Mouse (Mus musculus): ENCODE data around the gene Psma5. TPM values are rescaled to one million over a fixed set of nuclear protein-coding genes. Genes with fewer than 3 reads are reported as not detected.

The Psma5 gene
- 43.2 and 55.0 TPM in 2 replicates for polyA plus RNA-seq (2012; rRNA removed)

DNA sequence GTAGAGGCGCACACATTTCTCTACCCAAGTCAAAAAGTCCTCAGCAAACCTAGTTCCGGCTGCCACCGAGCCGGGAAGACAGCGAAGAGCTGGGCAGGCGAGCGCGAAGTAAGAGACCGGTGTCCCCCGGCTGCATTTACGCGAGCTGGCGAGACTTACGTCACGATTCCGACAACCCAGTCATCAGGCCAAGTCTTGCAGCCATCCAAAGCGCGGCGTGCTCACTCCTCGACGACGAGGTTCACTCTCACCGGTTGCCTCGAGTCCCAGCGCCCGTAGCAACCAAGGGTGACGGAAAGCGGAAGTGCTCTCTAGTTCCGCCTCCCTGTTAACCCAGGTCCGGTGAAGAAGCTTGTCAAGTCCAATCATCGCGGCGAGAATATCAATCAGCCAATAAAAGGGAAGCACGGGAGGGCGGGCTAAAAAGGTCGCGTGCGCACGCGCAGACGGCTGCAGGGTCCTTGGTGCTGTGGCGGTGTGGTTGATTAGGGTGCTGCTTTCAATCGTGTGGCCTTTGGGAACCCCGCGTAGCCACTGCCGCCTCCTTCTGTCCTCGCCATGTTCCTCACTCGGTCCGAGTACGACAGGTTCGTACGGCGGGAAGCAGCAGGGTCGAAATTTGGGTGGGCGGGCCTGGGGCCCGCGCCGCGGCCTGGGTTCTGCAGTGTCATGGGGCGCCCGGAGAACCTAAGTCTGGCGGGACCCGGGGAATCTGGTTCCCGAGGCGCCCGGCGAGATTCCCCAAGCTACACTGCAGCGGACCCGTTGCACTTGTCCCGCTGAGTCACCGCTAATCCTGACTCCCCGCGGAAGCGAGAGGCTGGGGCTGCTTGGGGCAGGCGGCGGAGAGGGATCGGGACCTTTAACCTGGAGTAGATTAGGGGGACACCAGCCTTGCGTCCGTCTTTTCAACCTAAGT lies at the start of gene Psma5:
Psma5 (plus strand) TSS at position 208 of the 919 bp plus-strand sequence.
- peak; percentile 98 for DNase-seq
- Histone ChIP-seq H3K27me3 (replicated peaks; ENCODE audit: control insufficient read depth, insufficient read depth, low read length) (no peaks in the 10 kb centered on the region), H3K4me1 (ENCODE audit: control insufficient read depth, insufficient read depth, low read length) (no peaks in the 10 kb centered on the region), H3K36me3 (ENCODE audit: control insufficient read depth, insufficient read depth, low read length) (no peaks in the 10 kb centered on the region), H3K27ac (ENCODE audit: insufficient read depth, low read depth, low read length) (peak within 1 kb of the TSS; percentile 33; the same call in 1 of the 2 replicates), H3K4me3 (ENCODE audit: insufficient read depth, low read depth, low read length) (peak within 1 kb of the TSS; percentile 92)
- no peak for TF ChIP-seq CTCF (conservative IDR thresholded peaks at IDR 0.05; ENCODE audit: insufficient read depth, insufficient read length, low read depth, low read length)
- TF ChIP-seq POLR2A (IDR thresholded peaks at IDR 0.05; ENCODE audit: low read depth, low read length), result peak; percentile 19
- WGBS, result under 1% methylated on average over 79 of the region's 79 CpGs

DNA sequence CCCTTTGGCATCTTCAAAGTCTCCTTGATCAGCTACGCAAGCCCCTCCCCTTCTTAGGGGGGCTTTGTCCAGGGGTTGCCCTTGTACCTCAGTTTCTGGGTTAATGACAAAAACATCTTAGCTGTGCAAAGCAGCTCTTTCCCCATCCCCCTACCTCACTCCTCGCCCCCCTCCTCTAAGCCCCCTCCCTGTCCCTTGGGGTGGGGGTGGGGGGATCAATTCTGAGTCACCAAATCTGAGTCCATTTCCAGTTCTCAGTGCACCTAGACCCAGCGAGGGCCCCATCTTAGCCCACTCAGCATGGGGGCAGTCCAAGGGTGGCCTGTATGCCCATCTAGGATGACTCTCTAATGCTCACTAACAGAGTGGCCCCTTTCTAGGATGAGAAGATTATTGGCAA lies 47.7 kb upstream of the Psma5 start:
- H3K4me1 ChIP-seq (ENCODE audit: control insufficient read depth, insufficient read depth, low read length), result peaks cover 6% of the 10 kb centered on the region; the same call in 1 of the 2 replicates
- no peaks in the 10 kb centered on the region for H3K36me3 ChIP-seq (ENCODE audit: control insufficient read depth, insufficient read depth, low read length)
- DNase-seq, result no peak
- TF ChIP-seq POLR2A (IDR thresholded peaks at IDR 0.05; ENCODE audit: low read depth, low read length), result no peak
- no peak for TF ChIP-seq CTCF (conservative IDR thresholded peaks at IDR 0.05; ENCODE audit: insufficient read depth, insufficient read length, low read depth, low read length)
- no peak overlapping the region for H3K4me3 ChIP-seq (ENCODE audit: insufficient read depth, low read depth, low read length)
- 75% methylated on average over 3 of the region's 3 CpGs for WGBS
- H3K27me3 ChIP-seq (replicated peaks; ENCODE audit: control insufficient read depth, insufficient read depth, low read length), result no peaks in the 10 kb centered on the region
- H3K27ac ChIP-seq (ENCODE audit: insufficient read depth, low read depth, low read length), result no peak overlapping the region

DNA sequence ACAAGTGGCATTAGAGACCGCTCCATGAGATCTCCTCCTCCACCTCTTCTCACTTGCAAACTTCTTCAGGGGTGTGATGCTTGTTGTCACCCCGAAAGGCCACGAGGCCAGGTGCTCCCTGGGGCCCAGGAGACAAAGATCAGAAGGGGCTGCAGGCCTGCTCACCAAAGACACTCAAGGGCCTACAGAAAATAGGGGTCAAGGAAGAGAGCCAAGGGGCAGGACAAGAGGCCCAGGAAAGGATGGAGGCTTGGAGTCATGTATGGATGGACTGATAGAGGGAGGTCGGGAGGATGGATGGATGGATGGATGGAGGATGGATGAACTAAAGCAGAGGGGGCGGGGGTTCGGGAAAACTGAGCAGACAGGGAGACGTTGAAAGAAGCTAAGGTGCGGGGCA lies 47.2 kb upstream of the Psma5 start:
- Histone ChIP-seq H3K4me3 (ENCODE audit: insufficient read depth, low read depth, low read length) (peak overlapping the region; percentile 71), H3K27ac (ENCODE audit: insufficient read depth, low read depth, low read length) (no peak overlapping the region), H3K36me3 (ENCODE audit: control insufficient read depth, insufficient read depth, low read length) (no peaks in the 10 kb centered on the region), H3K4me1 (ENCODE audit: control insufficient read depth, insufficient read depth, low read length) (peaks cover 6% of the 10 kb centered on the region; the same call in 1 of the 2 replicates), H3K27me3 (replicated peaks; ENCODE audit: control insufficient read depth, insufficient read depth, low read length) (no peaks in the 10 kb centered on the region)
- WGBS, result 13% methylated on average over 8 of the region's 8 CpGs
- DNase-seq, result no peak
- TF ChIP-seq CTCF (conservative IDR thresholded peaks at IDR 0.05; ENCODE audit: insufficient read depth, insufficient read length, low read depth, low read length), result no peak
- no peak for TF ChIP-seq POLR2A (IDR thresholded peaks at IDR 0.05; ENCODE audit: low read depth, low read length)

DNA sequence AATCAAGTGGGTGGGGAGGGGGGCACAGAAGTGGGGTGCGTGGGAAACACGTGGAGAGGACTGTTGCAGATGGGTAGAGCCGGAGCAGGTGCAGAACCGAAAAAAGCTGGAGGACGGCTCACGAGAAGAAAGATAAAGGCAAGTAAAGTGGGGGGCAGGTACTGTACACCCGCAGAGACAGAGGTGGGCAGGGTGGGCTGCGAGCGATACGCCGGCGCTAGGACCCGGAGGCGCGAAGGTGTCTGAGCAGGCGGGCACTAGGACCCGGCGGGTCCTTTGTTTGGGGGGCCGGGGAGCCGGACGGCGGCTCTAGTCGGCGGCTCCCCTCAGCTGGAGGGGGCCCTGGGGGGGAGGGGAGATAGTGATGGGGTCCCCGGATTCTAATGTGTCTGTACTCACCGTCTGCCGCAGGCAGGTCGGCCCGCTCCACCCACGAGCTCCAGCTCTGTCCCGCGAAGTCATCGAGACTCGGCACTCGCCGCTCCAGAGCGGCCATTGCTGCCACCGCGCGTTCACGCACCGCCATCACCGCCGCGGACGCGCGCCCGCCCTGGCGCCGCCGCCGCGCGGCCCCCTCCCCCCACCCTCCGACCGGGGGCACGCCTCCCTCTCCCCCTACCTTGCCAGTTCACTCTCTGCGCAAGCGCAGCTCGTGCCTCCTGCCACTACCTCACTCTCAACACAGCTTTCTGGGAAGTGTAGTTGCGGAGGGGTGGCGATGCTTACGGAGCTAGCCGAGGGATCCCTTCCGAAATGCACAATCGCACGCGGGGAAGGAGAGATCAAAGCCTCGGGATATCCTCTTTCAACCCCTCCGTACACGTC lies 46.6 kb upstream of the Psma5 start:
- DNase-seq, result peak; percentile 97
- WGBS, result under 1% methylated on average over 72 of the region's 72 CpGs

DNA sequence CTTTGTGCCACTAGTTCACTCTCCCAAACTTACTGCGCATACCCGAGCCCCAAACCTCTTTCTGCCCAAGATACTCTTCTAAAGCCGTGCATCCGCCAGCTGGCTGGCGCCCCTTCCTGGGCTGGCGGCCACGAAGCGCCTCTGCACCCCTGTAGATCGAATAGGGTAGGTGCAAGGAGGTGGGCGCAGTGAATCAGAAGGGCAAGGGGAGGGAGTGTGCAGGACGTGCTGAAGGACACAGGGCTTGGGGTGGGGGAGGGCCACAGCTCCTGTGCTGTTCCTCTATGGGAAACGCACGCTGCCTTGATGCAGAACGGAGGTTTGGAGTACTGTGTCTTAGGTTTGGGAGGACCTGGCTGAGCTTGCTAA lies 46.0 kb upstream of the Psma5 start, which contains the start of gene Atxn7l2:
Atxn7l2 (minus strand) TSS at position 164 of the 369 bp plus-strand sequence.
- Histone ChIP-seq H3K36me3 (ENCODE audit: control insufficient read depth, insufficient read depth, low read length) (no peaks in the 10 kb centered on the region), H3K27me3 (replicated peaks; ENCODE audit: control insufficient read depth, insufficient read depth, low read length) (no peaks in the 10 kb centered on the region), H3K4me1 (ENCODE audit: control insufficient read depth, insufficient read depth, low read length) (peaks cover 6% of the 10 kb centered on the region; the same call in 1 of the 2 replicates), H3K4me3 (ENCODE audit: insufficient read depth, low read depth, low read length) (peak within 1 kb of the TSS; percentile 71), H3K27ac (ENCODE audit: insufficient read depth, low read depth, low read length) (peak within 1 kb of the TSS; percentile 54)
- 1% methylated on average over 14 of the region's 14 CpGs for WGBS
- TF ChIP-seq CTCF (conservative IDR thresholded peaks at IDR 0.05; ENCODE audit: insufficient read depth, insufficient read length, low read depth, low read length) (no peak), POLR2A (IDR thresholded peaks at IDR 0.05; ENCODE audit: low read depth, low read length) (no peak)
- no peak for DNase-seq

More for the DNA sequence above, 46.6 kb upstream of the Psma5 start:
- Histone ChIP-seq H3K36me3 (ENCODE audit: control insufficient read depth, insufficient read depth, low read length) (no peaks in the 10 kb centered on the region), H3K4me3 (ENCODE audit: insufficient read depth, low read depth, low read length) (peak overlapping the region; percentile 71), H3K27ac (ENCODE audit: insufficient read depth, low read depth, low read length) (peak overlapping the region; percentile 54), H3K27me3 (replicated peaks; ENCODE audit: control insufficient read depth, insufficient read depth, low read length) (no peaks in the 10 kb centered on the region), H3K4me1 (ENCODE audit: control insufficient read depth, insufficient read depth, low read length) (peaks cover 6% of the 10 kb centered on the region; the same call in 1 of the 2 replicates)
- peak; percentile 14 for TF ChIP-seq POLR2A (IDR thresholded peaks at IDR 0.05; ENCODE audit: low read depth, low read length)
- TF ChIP-seq CTCF (conservative IDR thresholded peaks at IDR 0.05; ENCODE audit: insufficient read depth, insufficient read length, low read depth, low read length), result no peak

DNA sequence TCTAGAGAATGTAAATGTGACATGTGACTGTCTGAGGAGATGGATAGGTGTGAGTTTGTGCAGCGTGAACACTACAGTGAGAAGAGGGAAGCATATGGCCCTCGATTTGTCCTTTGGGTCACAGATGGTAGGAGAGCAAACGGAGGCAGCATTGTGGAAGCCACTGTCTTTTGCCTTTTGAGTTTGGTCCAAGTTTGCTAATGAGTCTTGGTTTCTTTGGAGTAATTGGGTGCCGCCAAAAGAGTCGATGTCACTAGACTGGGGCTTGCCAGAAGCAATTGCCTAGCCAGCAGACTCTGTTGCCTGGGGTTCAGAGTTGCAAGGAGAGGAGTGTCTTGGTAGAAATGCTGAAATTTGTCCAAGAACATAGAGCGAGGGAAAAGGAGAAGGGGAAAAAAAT lies 44.9 kb upstream of the Psma5 start:
- WGBS, result 66% methylated on average over 6 of the region's 6 CpGs
- no peak overlapping the region for H3K4me3 ChIP-seq (ENCODE audit: insufficient read depth, low read depth, low read length)
- H3K27ac ChIP-seq (ENCODE audit: insufficient read depth, low read depth, low read length), result no peak overlapping the region
- H3K36me3 ChIP-seq (ENCODE audit: control insufficient read depth, insufficient read depth, low read length), result no peaks in the 10 kb centered on the region
- H3K4me1 ChIP-seq (ENCODE audit: control insufficient read depth, insufficient read depth, low read length), result peaks cover 6% of the 10 kb centered on the region; the same call in 1 of the 2 replicates
- TF ChIP-seq POLR2A (IDR thresholded peaks at IDR 0.05; ENCODE audit: low read depth, low read length) (no peak), CTCF (conservative IDR thresholded peaks at IDR 0.05; ENCODE audit: insufficient read depth, insufficient read length, low read depth, low read length) (no peak)
- H3K27me3 ChIP-seq (replicated peaks; ENCODE audit: control insufficient read depth, insufficient read depth, low read length), result no peaks in the 10 kb centered on the region
- peak; percentile 46 for DNase-seq
